Mouse (Mus musculus) neural tube, embryonic 11.5 days (tissue): Measurements from ENCODE around the gene Snrnp70. TPM values are rescaled to one million over a fixed set of nuclear protein-coding genes. Genes with fewer than 3 reads are reported as not detected.

Source experiments
- ATAC-seq: fragments of 200-750 bp; cut with Nextera tagmentation; 2 replicates; pipeline ENCODE4 v1.8.0; 2017; ENCODE audit warnings: moderate number of reproducible peaks, mild to moderate bottlenecking, moderate TSS enrichment, moderate library complexity; ENCODE audit not compliant: insufficient read depth, low FRiP score, low TSS enrichment
- DNase-seq: peaks from one replicate; pipeline ENCODE4 v3.0.0-alpha.2; 2015; ENCODE audit warnings: low spot score
- H3K27ac ChIP-seq: fragments of 300-500 bp; sonication (generic); 2 replicates; pipeline ENCODE4 v1.5.1; 2014; ENCODE audit warnings: low read depth, mild to moderate bottlenecking, low read length
- H3K27me3 ChIP-seq: fragments of 300-500 bp; sonication (generic); 2 replicates; pipeline ENCODE4 v1.6.1; 2014; ENCODE audit warnings: mild to moderate bottlenecking, low read length, mixed read lengths; ENCODE audit not compliant: control insufficient read depth, insufficient read depth
- H3K36me3 ChIP-seq: fragments of 300-500 bp; sonication (generic); 2 replicates; pipeline ENCODE4 v1.6.1; 2014; ENCODE audit warnings: mild to moderate bottlenecking, low read length, moderate library complexity, mixed read lengths; ENCODE audit not compliant: control insufficient read depth, insufficient read depth
- H3K4me1 ChIP-seq: fragments of 300-500 bp; sonication (generic); 2 replicates; pipeline ENCODE4 v1.6.1; 2014; ENCODE audit warnings: low read length, mixed read lengths; ENCODE audit not compliant: control insufficient read depth, insufficient read depth
- H3K4me2 ChIP-seq: fragments of 300-500 bp; sonication (generic); 2 replicates; pipeline ENCODE4 v1.6.1; 2014; ENCODE audit warnings: low read depth, mild to moderate bottlenecking, moderate library complexity
- H3K4me3 ChIP-seq: fragments of 300-500 bp; sonication (generic); 2 replicates; pipeline ENCODE4 v1.5.1; 2014; ENCODE audit warnings: low read depth, low read length
- H3K9ac ChIP-seq: fragments of 300-500 bp; sonication (generic); 2 replicates; pipeline ENCODE4 v1.6.1; 2014; ENCODE audit warnings: mild to moderate bottlenecking, low read length
- H3K9me3 ChIP-seq: fragments of 300-500 bp; sonication (generic); 2 replicates; pipeline ENCODE4 v1.6.1; 2016; ENCODE audit warnings: low read length; ENCODE audit not compliant: control insufficient read depth
- WGBS: fragments of 180-500 bp; shearing (Covaris S2); extraction: QIAGEN DNeasy Blood & Tissue Kit; methylation state at CpG from one replicate; pipeline ENCODE4 v1.1.7; 2014; 5-methylcytosine and 5-hydroxymethylcytosine counted together
- polyA plus RNA-seq: library from polyadenylated mRNA; unstranded; fragments of >200 nt; fragmentation: Nextera tagmentation; extraction: Ambion mirVana; gene quantifications from 2 replicates; pipeline ENCODE4 v1.2.1, GENCODE M21; 2014

Snrnp70 gene
- polyA plus RNA-seq, 1 experiment from 2014 or later, result 66.4 TPM

GRCm38 (mm10) chr7:45413864-45414739, 18.6 kb upstream of the Snrnp70 start:
- DNase-seq (no peak), ATAC-seq (no peak; the same call in 1 of the 2 replicates)
- H3K9ac ChIP-seq, result peak overlapping the region; percentile 39
- no peaks in the 10 kb centered on the region for H3K9me3 ChIP-seq
- peak overlapping the region; percentile 82 for H3K4me2 ChIP-seq
- H3K4me1 ChIP-seq, result no peaks in the 10 kb centered on the region
- no peaks in the 10 kb centered on the region for H3K36me3 ChIP-seq
- peaks cover 99% of the 10 kb centered on the region for H3K27me3 ChIP-seq
- no peak overlapping the region for H3K27ac ChIP-seq
- 3% methylated on average over 27 of the region's 27 CpGs for WGBS
- peak overlapping the region; percentile 41 for H3K4me3 ChIP-seq

- Histone ChIP-seq H3K4me3 (peak within 1 kb of the TSS; percentile 41), H3K9me3 (no peaks in the 10 kb centered on the region), H3K4me2 (peak within 1 kb of the TSS; percentile 82), H3K9ac (peak within 1 kb of the TSS; percentile 39), H3K36me3 (no peaks in the 10 kb centered on the region), H3K27ac (no peak within 1 kb of the TSS), H3K4me1 (no peaks in the 10 kb centered on the region), H3K27me3 (peaks cover 99% of the 10 kb centered on the region)
- ATAC-seq, result 0 out of 2 replicates have a peak, but pooled peaks have one; percentile 38
- peak; percentile 55 for DNase-seq
- 3% methylated on average over 43 of the region's 45 CpGs for WGBS
Observed at GRCm38 (mm10) chr7:45413113-45413863, 17.7 kb upstream of the Snrnp70 start, which contains the start of gene Ntf5. TSS of gene Ntf5 (plus strand) at chr7:45413695.

GRCm38 (mm10) chr7:45412421-45412820, 16.9 kb upstream of the Snrnp70 start:
- H3K27ac ChIP-seq, result no peak overlapping the region
- ATAC-seq (no peak), DNase-seq (no peak)
- H3K4me3 ChIP-seq, result no peak overlapping the region
- 100% methylated on average over 2 of the region's 2 CpGs for WGBS
- no peaks in the 10 kb centered on the region for H3K36me3 ChIP-seq
- H3K9ac ChIP-seq, result no peak overlapping the region
- peaks cover 99% of the 10 kb centered on the region for H3K27me3 ChIP-seq
- no peak overlapping the region for H3K4me2 ChIP-seq
- no peaks in the 10 kb centered on the region for H3K4me1 ChIP-seq
- H3K9me3 ChIP-seq, result no peaks in the 10 kb centered on the region

- H3K36me3 ChIP-seq, result no peaks in the 10 kb centered on the region
- H3K4me2 ChIP-seq, result no peak overlapping the region
- no peak overlapping the region for H3K9ac ChIP-seq
- no peaks in the 10 kb centered on the region for H3K4me1 ChIP-seq
- no peak overlapping the region for H3K27ac ChIP-seq
- no peak for DNase-seq
- no peak overlapping the region for H3K4me3 ChIP-seq
- H3K27me3 ChIP-seq, result peaks cover 95% of the 10 kb centered on the region
- no peak for ATAC-seq
- no peaks in the 10 kb centered on the region for H3K9me3 ChIP-seq
- WGBS, result 92% methylated on average over 8 of the region's 8 CpGs
Observed at GRCm38 (mm10) chr7:45409497-45410163, 14.1 kb upstream of the Snrnp70 start.

GRCm38 (mm10) chr7:45408949-45409348, 13.4 kb upstream of the Snrnp70 start:
- H3K27me3 ChIP-seq, result peaks cover 88% of the 10 kb centered on the region
- H3K36me3 ChIP-seq, result no peaks in the 10 kb centered on the region
- no peaks in the 10 kb centered on the region for H3K4me1 ChIP-seq
- DNase-seq (no peak), ATAC-seq (no peak)
- H3K4me2 ChIP-seq, result no peak overlapping the region
- WGBS, result 89% methylated on average over 17 of the region's 17 CpGs
- H3K27ac ChIP-seq, result no peak overlapping the region
- H3K9ac ChIP-seq, result no peak overlapping the region
- H3K9me3 ChIP-seq, result no peaks in the 10 kb centered on the region
- no peak overlapping the region for H3K4me3 ChIP-seq

- Histone ChIP-seq H3K9ac (no peak overlapping the region), H3K4me2 (no peak overlapping the region), H3K9me3 (no peaks in the 10 kb centered on the region), H3K4me3 (no peak overlapping the region), H3K36me3 (no peaks in the 10 kb centered on the region), H3K27ac (no peak overlapping the region), H3K27me3 (peaks cover 82% of the 10 kb centered on the region), H3K4me1 (no peaks in the 10 kb centered on the region)
- 72% methylated on average over 7 of the region's 7 CpGs for WGBS
- no peak for ATAC-seq
- DNase-seq, result no peak
Observed at GRCm38 (mm10) chr7:45408351-45408750, 12.8 kb upstream of the Snrnp70 start.

- 85% methylated on average over 10 of the region's 10 CpGs for WGBS
- DNase-seq (no peak), ATAC-seq (no peak)
Observed at GRCm38 (mm10) chr7:45407836-45408235, 12.3 kb upstream of the Snrnp70 start.

More at GRCm38 (mm10) chr7:45407836-45408235, 12.3 kb upstream of the Snrnp70 start:
- Histone ChIP-seq H3K27me3 (peaks cover 77% of the 10 kb centered on the region), H3K9me3 (no peaks in the 10 kb centered on the region), H3K4me3 (no peak overlapping the region), H3K36me3 (no peaks in the 10 kb centered on the region), H3K4me2 (no peak overlapping the region), H3K27ac (no peak overlapping the region), H3K4me1 (no peaks in the 10 kb centered on the region), H3K9ac (no peak overlapping the region)
